Mouse (Mus musculus) right cerebral cortex, adult 18-20 months (tissue): ENCODE data around the gene Ubac2.
A peak's percentile ranks its signal among the peaks of the same experiment; 100 is the strongest.
"Not testable (repeated sequence)": the region's sequence is repeated elsewhere in the genome, so short reads cannot be mapped to it uniquely, and the experiment has no call there.

ENCODE experiments used
- DNase-seq: peaks from one replicate; pipeline ENCODE4 v3.0.0; 2022; ENCODE audit warnings: mixed read lengths

Gene Ubac2

GRCm38 (mm10) chr14:122057941-122058346, 179.5 kb downstream of the Ubac2 start:
- no peak for DNase-seq

- peak; percentile 69 for DNase-seq
Observed at GRCm38 (mm10) chr14:122060642-122061041, 182.2 kb downstream of the Ubac2 start.

GRCm38 (mm10) chr14:122061376-122061775, 183.0 kb downstream of the Ubac2 start:
- no peak for DNase-seq

- no peak for DNase-seq
Observed at GRCm38 (mm10) chr14:122062411-122063090, 184.1 kb downstream of the Ubac2 start.

- no peak for DNase-seq
Observed at GRCm38 (mm10) chr14:122063599-122063998, 185.2 kb downstream of the Ubac2 start.

GRCm38 (mm10) chr14:122064519-122064918, 186.1 kb downstream of the Ubac2 start:
- peak; percentile 42 for DNase-seq

- DNase-seq = no peak
Observed at GRCm38 (mm10) chr14:122066243-122066642, 187.8 kb downstream of the Ubac2 start.

- DNase-seq = not testable (repeated sequence)
Observed at GRCm38 (mm10) chr14:122068036-122068435, 189.6 kb downstream of the Ubac2 start.

- no peak for DNase-seq
Observed at GRCm38 (mm10) chr14:122068801-122069695, 190.6 kb downstream of the Ubac2 start.

GRCm38 (mm10) chr14:122069948-122070347, 191.5 kb downstream of the Ubac2 start:
- DNase-seq = no peak
